9 mouse cellular contexts compared by ENCODE assay signal in genomic region chr4:89140832-89141231, GRCm38 (mm10). TPM values are rescaled to one million over a fixed set of nuclear protein-coding genes. Genes with fewer than 3 reads are reported as not detected.
DNase-seq lines count a peak whose midpoint lies in the region; ATAC-seq and TF ChIP-seq lines count a peak whose summit lies in the region.
"Had no signal": no experiment of that assay in that cellular context is flagged by ENCODE, and none has a peak within 500 bp of the region (broad histone marks: within the 10 kb centered on the region; RNA-seq: fewer than 3 reads in every experiment).

No protein-coding gene starts in this region.

- H3K27me3 ChIP-seq in heart, embryonic 10.5 days (ENCODE audit: insufficient read depth, poor library complexity, severe bottlenecking), result no peaks in the 10 kb centered on the region
- no peaks in the 10 kb centered on the region for H3K27me3 ChIP-seq in heart, adult 2 months (ENCODE audit: control insufficient read depth, insufficient read depth, low read length)

- TF ChIP-seq EP300 in heart, adult 2 months (IDR thresholded peaks at IDR 0.05; ENCODE audit: insufficient read depth, low read depth, low read length), result 0 out of 2 replicates have a peak, but pooled peaks have one; percentile 44

- peaks cover 6% of the 10 kb centered on the region; the same call in 1 of the 2 replicates for H3K36me3 ChIP-seq in heart, embryonic 10.5 days
- H3K36me3 ChIP-seq in heart, adult 2 months (ENCODE audit: control insufficient read depth, insufficient read depth, low read length), result peaks cover 2% of the 10 kb centered on the region; the same call in 1 of the 2 replicates

- no peak overlapping the region for H3K27ac ChIP-seq in heart, embryonic 10.5 days
- no peak overlapping the region for H3K27ac ChIP-seq in heart, adult 2 months
- H3K27ac ChIP-seq: kidney, postnatal 0 days had no signal

- no peak for TF ChIP-seq CTCF in heart, adult 2 months (IDR thresholded peaks at IDR 0.05)

- H3K4me1 ChIP-seq in heart, embryonic 10.5 days, result peaks cover 32% of the 10 kb centered on the region
- H3K4me1 ChIP-seq in heart, adult 2 months (ENCODE audit: control insufficient read depth, insufficient read depth, low read length), result peaks cover 12% of the 10 kb centered on the region

- no peak for TF ChIP-seq POLR2A in heart, adult 2 months (IDR thresholded peaks at IDR 0.05; ENCODE audit: insufficient read depth, low read depth, low read length)

- DNase-seq in heart, adult 18-20 months, result peak; percentile 84 to 86
- no peak for DNase-seq in heart, embryonic 10.5 days (ENCODE audit: low spot score)
- DNase-seq in adipocyte (ENCODE audit: low spot score), result peak; percentile 86
- peak; percentile 74 to 80 for DNase-seq in heart, adult 2 months
- DNase-seq in layer of hippocampus, postnatal 10 days (ENCODE audit: low spot score in 2 of 2), result peak; percentile 61 to 67
- peak; percentile 48 for DNase-seq in skeletal muscle tissue, adult 2 months (ENCODE audit: low read depth, low spot score)
- DNase-seq in spleen, postnatal 10 days (ENCODE audit: low spot score in 2 of 2), result no peak

- no peak for ATAC-seq in cerebellum, adult (ENCODE audit: insufficient number of reproducible peaks, low FRiP score, low TSS enrichment)

- 62% methylated on average over 5 of the region's 5 CpGs for WGBS in heart, embryonic 10.5 days
- WGBS in heart, adult 2 months, result 26% methylated on average over 5 of the region's 5 CpGs

- no peak overlapping the region for H3K4me3 ChIP-seq in heart, embryonic 10.5 days
- no peak overlapping the region for H3K4me3 ChIP-seq in heart, adult 2 months

- no peak overlapping the region for H3K9ac ChIP-seq in heart, adult 2 months (ENCODE audit: low read depth, low read length)

- peaks cover 2% of the 10 kb centered on the region; the same call in 1 of the 2 replicates for H3K79me2 ChIP-seq in heart, adult 2 months (replicated peaks; ENCODE audit: control insufficient read depth, insufficient read depth, low read length)

- H3K9me3 ChIP-seq in heart, embryonic 10.5 days, result no peaks in the 10 kb centered on the region

- intact Hi-C loops in heart, adult 2 months (cut with DNase I), result loop anchor here (10.0 kb wide), 1 partner anchor 304 kb away; no protein-coding TSS in a partner anchor

RNA-seq across cellular contexts. Expression of gene Mtap, which starts 3.9 kb away (rescaled TPM):
- total RNA-seq in heart, adult 18-20 months (2021), result 10 to 100 TPM; 19.9 to 21.4 TPM
- 80.2 and 95.0 TPM in 2 replicates for polyA plus RNA-seq in heart, embryonic 10.5 days (2016; fragmentation: Nextera tagmentation; extraction: Ambion mirVana)
- 10 to 100 TPM; 19.8 to 22.0 TPM for total RNA-seq in heart, adult 2 months (2021)
- 8.3 and 14.0 TPM in 2 replicates for polyA plus RNA-seq in heart, adult 2 months (2012; rRNA removed)
- 10 to 100 TPM; 11.1 to 12.0 TPM for total RNA-seq in layer of hippocampus, postnatal 10 days (2021)

Comparison
In these comparisons a context has a peak if more than half of its experiments do, and no peak if none do; other contexts are left out.
1. DNase-seq: peak in heart, adult 18-20 months (2 of 2), adipocyte (single experiment), heart, adult 2 months (2 of 2), layer of hippocampus, postnatal 10 days (2 of 2) and skeletal muscle tissue, adult 2 months (single experiment); none in heart, embryonic 10.5 days (single experiment) and spleen, postnatal 10 days (0 of 2).